Mouse (Mus musculus) hindbrain, embryonic 15.5 days (tissue): ENCODE results near the gene Tmem214. TPM values are rescaled to one million over a fixed set of nuclear protein-coding genes. Genes with fewer than 3 reads are reported as not detected.

ENCODE experiments used
- ATAC-seq: fragments of 200-750 bp; cut with Nextera tagmentation; 2 replicates; pipeline ENCODE4 v1.8.0; 2017; ENCODE audit warnings: low read depth, moderate number of reproducible peaks, moderate TSS enrichment; ENCODE audit not compliant: low FRiP score
- H3K27ac ChIP-seq: fragments of 300-500 bp; sonication (generic); replicated peaks from 2 replicates; pipeline ENCODE4 v1.5.1; 2015; ENCODE audit warnings: mild to moderate bottlenecking, inconsistent platforms
- H3K27me3 ChIP-seq: fragments of 300-500 bp; sonication (generic); 2 replicates; pipeline ENCODE4 v1.6.1; 2015; ENCODE audit warnings: control low read depth, inconsistent platforms
- H3K36me3 ChIP-seq: fragments of 300-500 bp; sonication (generic); 2 replicates; pipeline ENCODE4 v1.6.1; 2015; ENCODE audit warnings: control low read depth, inconsistent platforms
- H3K4me1 ChIP-seq: fragments of 300-500 bp; sonication (generic); replicated peaks from 2 replicates; pipeline ENCODE4 v1.6.1; 2015; ENCODE audit warnings: control low read depth, inconsistent platforms
- H3K4me2 ChIP-seq: fragments of 300-500 bp; sonication (generic); 2 replicates; pipeline ENCODE4 v1.6.1; 2015; ENCODE audit warnings: moderate library complexity, mild to moderate bottlenecking, inconsistent platforms
- H3K4me3 ChIP-seq: fragments of 300-500 bp; sonication (generic); 2 replicates; pipeline ENCODE4 v1.5.1; 2015; ENCODE audit warnings: mild to moderate bottlenecking, inconsistent platforms
- H3K9ac ChIP-seq: fragments of 300-500 bp; sonication (generic); 2 replicates; pipeline ENCODE4 v1.6.1; 2015; ENCODE audit warnings: inconsistent platforms
- H3K9me3 ChIP-seq: fragments of 300-500 bp; sonication (generic); 2 replicates; pipeline ENCODE4 v1.6.1; 2016; ENCODE audit warnings: control low read depth, inconsistent platforms
- WGBS: fragments of 180-500 bp; shearing (Covaris S2); methylation state at CpG from one replicate; pipeline ENCODE4 v1.1.7; 2015; 5-methylcytosine and 5-hydroxymethylcytosine counted together
- polyA plus RNA-seq: library from polyadenylated mRNA; unstranded; fragments of >200 nt; fragmentation: Nextera tagmentation; extraction: Ambion mirVana; gene quantifications from 2 replicates; pipeline ENCODE4 v1.2.1, GENCODE M21; 2015

The Tmem214 gene
- 65.3 and 67.7 TPM in 2 replicates for polyA plus RNA-seq

DNA sequence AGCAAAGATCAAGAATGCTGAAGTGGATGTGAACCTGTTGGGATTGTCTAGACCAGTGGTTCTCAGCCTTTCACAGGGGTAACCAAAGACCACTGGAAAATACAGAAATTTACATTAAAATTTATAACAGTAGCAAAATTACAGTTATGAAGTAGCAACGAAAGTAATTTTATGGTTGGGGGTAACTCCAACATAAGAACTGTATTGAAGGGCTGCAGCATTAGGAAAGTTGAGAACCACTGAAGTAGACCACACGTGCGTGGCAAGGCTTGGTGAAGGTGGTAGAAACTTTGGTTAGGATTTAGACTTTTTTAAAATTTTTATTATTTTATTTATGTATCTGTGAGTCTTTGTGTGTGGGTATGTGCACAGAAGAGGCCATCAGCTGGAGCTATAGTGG is at the start of gene Tmem214:
Tmem214 (plus strand) TSS at position 301 of the 400 bp plus-strand sequence.
- peaks cover 23% of the 10 kb centered on the region for H3K4me1 ChIP-seq
- peaks cover 39% of the 10 kb centered on the region for H3K36me3 ChIP-seq
- H3K4me2 ChIP-seq, result peak within 1 kb of the TSS; percentile 82
- no peaks in the 10 kb centered on the region for H3K27me3 ChIP-seq
- no peaks in the 10 kb centered on the region for H3K9me3 ChIP-seq
- no peak within 1 kb of the TSS for H3K9ac ChIP-seq
- H3K4me3 ChIP-seq, result no peak within 1 kb of the TSS
- no peak for ATAC-seq
- H3K27ac ChIP-seq, result 0 out of 2 replicates have a peak within 1 kb of the TSS, but pooled peaks have one; percentile 84
- WGBS, result 96% methylated on average over 3 of the region's 3 CpGs

DNA sequence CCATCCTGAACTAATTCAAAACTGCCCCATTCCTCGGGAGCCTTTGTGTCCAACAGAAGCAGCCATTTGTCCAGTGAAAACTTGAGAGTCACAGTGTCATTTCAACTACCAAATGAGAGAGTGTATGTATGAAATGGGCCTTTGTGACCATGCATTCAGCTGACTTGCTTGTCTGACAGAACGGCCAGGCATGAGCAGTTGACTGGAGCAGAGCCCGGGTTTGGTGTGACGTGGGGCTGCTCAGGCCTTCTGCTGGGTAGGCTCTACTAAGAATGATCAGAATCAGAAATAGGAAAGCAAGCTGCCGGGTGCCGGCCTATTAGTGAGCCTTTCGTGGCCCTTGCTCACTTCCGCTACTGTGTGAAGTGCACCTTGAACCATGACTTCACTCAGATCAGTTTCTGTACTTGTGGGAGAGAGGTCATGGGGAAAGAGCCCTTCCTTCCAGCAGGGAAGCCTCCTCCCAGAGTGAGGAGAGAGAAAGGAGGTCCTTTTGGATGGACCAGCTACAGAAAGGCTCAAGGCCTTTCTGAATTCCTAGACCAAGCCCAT is 49.0 kb upstream of the Tmem214 start:
- H3K9ac ChIP-seq, result no peak overlapping the region
- H3K27me3 ChIP-seq, result no peaks in the 10 kb centered on the region
- H3K9me3 ChIP-seq, result no peaks in the 10 kb centered on the region
- H3K4me3 ChIP-seq, result no peak overlapping the region
- 86% methylated on average over 8 of the region's 8 CpGs for WGBS
- no peak for ATAC-seq
- H3K4me2 ChIP-seq, result no peak overlapping the region
- H3K36me3 ChIP-seq, result no peaks in the 10 kb centered on the region
- no peak overlapping the region for H3K27ac ChIP-seq
- H3K4me1 ChIP-seq, result peaks cover 41% of the 10 kb centered on the region

DNA sequence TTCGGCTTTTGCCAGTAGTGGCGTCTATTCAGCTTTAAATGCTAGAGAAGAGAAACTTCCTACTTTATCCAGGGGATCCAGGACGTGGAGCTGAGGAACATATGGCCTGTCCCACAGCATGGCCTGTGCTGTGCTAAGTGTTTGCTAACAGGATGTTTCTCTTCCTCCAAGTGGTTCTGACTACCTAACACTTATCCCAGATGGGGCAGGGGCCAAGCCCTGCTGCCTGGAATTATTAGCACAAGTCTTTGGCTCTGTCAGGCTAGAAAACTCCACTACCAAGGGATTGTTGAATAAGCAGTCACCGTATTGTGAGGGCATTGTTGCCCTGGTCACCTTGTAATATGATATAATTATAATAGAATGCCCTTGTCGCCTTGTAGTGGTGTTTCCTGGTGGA is 45.1 kb upstream of the Tmem214 start:
- WGBS, result 88% methylated on average over 5 of the region's 5 CpGs
- no peak overlapping the region for H3K4me2 ChIP-seq
- H3K27me3 ChIP-seq, result no peaks in the 10 kb centered on the region
- ATAC-seq, result no peak
- no peak overlapping the region for H3K9ac ChIP-seq
- H3K4me1 ChIP-seq, result peaks cover 28% of the 10 kb centered on the region
- no peaks in the 10 kb centered on the region for H3K9me3 ChIP-seq
- H3K36me3 ChIP-seq, result no peaks in the 10 kb centered on the region
- no peak overlapping the region for H3K27ac ChIP-seq
- no peak overlapping the region for H3K4me3 ChIP-seq

DNA sequence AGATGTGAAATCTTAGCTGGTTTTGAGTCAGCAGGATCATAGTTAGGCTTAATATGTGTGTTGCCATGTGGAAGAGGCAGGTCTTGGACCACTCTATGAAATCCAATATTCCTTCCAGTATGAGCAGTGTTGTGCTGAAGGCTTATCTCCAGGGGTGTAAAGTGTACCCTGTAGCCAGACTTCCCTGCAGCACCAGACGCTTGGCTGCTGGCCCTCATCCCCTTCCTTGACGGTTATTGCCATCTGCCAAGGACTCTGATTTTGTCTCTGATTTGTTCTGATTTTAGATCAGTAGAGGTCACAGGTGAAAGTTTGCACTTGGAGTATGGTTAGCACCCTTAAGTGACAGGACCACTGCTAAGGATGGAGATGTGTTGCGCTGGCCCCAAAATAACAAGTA is 44.7 kb upstream of the Tmem214 start:
- H3K4me2 ChIP-seq, result no peak overlapping the region
- H3K9me3 ChIP-seq, result no peaks in the 10 kb centered on the region
- H3K4me3 ChIP-seq, result no peak overlapping the region
- H3K27me3 ChIP-seq, result no peaks in the 10 kb centered on the region
- 85% methylated on average over 3 of the region's 3 CpGs for WGBS
- peaks cover 28% of the 10 kb centered on the region for H3K4me1 ChIP-seq
- no peak overlapping the region for H3K27ac ChIP-seq
- no peak for ATAC-seq
- no peak overlapping the region for H3K9ac ChIP-seq
- no peaks in the 10 kb centered on the region for H3K36me3 ChIP-seq

DNA sequence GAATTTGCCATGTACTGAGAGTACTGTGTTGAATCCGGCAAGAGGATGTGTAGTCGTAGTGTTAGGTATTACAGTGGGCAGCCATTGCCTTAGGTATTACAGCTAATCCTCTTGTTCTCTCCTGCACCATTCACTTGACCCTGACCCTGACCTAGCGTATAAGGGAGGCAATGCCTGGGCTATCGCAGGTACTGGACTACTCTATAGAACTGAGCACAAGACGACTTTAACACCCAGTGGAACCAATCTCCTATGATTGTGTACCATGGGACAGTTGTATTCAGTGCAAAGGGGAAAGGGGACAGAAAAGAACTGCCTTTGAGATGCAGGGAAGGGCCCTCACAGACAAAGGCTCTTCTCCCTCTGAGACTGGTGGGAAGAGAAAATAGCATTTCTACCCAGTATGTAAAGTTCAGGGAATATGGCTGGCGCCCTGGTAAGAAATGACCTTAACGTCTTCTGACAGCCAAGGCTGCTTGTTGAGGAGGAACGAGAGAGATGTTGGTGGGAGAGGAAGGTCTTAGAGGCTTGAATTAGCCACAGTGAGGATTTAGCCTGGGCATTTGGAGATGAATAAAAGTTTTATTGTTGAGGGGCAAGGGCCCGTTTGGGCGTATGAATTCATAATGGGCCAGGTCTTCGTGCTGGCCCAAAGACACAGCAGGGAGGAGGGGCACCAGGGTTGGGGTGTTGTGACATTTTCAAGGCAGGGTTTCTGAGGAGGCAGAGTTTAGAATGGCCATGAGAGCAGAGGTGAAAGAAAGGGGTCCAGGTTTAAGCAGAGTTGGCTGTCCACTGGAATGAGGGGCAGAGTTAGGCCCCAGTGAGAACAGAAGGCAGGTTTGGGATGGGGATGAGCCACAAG is 43.5 kb upstream of the Tmem214 start:
- no peak for ATAC-seq
- 61% methylated on average over 11 of the region's 11 CpGs for WGBS

DNA sequence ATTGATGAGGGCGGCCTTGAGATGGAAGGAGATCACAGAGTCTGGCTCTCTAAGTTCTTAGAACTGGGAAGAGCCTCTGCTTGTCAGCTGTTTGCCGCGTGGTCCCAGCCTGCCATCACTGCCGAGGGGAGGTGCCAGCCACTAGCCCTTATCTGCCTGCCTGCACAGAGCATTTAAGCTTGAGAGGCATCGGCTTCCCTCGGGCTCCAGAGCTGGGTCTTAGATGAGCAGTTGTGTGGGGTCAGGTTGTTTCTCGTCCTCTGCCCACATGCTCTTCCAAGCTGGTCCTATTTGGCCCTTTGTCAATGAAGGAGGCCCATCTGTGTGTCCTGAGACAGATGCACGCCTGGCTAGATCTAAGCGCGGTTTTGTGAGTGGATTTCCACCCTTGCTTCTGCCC is 42.6 kb upstream of the Tmem214 start:
- Histone ChIP-seq H3K9me3 (no peaks in the 10 kb centered on the region), H3K4me1 (peaks cover 22% of the 10 kb centered on the region), H3K9ac (no peak overlapping the region), H3K27me3 (no peaks in the 10 kb centered on the region), H3K4me2 (no peak overlapping the region), H3K36me3 (no peaks in the 10 kb centered on the region), H3K4me3 (no peak overlapping the region), H3K27ac (no peak overlapping the region)
- 0 out of 2 replicates have a peak, but pooled peaks have one; percentile 30 for ATAC-seq
- WGBS, result 62% methylated on average over 10 of the region's 10 CpGs

More for the DNA sequence above, 43.5 kb upstream of the Tmem214 start:
- Histone ChIP-seq H3K9ac (no peak overlapping the region), H3K27me3 (no peaks in the 10 kb centered on the region), H3K27ac (no peak overlapping the region), H3K4me1 (peaks cover 22% of the 10 kb centered on the region), H3K4me3 (no peak overlapping the region), H3K9me3 (no peaks in the 10 kb centered on the region), H3K36me3 (no peaks in the 10 kb centered on the region), H3K4me2 (no peak overlapping the region)

DNA sequence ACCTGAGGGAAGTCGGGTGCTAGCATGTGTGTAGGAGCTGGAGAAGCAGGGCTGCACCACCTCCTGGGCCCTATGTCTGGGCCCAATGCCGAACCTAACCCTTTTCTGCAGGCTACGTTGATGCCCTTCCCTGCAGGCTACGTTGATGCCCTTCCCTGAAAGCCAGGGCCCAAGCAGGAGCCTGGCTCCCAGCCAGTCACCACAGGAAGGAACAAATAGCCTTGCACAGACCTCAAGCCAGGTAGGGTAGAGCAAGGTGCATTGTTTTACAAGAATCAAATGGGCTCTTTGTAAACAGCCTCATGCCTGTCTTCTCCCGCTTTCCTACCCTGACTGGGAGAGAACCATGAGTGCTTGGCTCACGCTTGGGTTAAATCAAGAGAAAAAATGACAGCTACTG is 42.0 kb upstream of the Tmem214 start:
- Histone ChIP-seq H3K36me3 (no peaks in the 10 kb centered on the region), H3K4me3 (no peak overlapping the region), H3K9me3 (no peaks in the 10 kb centered on the region), H3K4me2 (no peak overlapping the region), H3K27me3 (no peaks in the 10 kb centered on the region), H3K27ac (0 out of 2 replicates have a peak overlapping the region, but pooled peaks have one; percentile 8), H3K4me1 (peaks cover 22% of the 10 kb centered on the region), H3K9ac (no peak overlapping the region)
- WGBS, result 76% methylated on average over 6 of the region's 6 CpGs
- ATAC-seq, result no peak

DNA sequence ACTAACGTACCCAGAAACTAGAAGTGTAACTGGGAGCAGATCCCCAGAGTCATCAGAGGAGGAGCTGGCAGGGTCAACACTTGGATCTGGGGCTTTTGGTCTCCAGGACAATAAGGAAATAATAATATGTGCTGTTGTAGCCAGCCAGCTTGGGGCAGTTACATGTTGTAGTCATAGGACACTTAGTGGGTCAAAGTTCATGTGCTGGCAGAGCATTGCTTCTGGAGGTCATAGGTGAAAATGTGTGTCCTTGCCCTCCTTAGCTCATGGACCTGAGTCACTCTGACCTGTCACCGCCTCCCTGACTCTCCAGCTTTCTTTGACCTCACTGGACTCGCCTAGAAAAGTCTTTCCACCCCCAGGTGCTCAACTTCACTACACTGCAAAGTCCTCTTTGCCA is 34.4 kb upstream of the Tmem214 start:
- H3K9ac ChIP-seq, result no peak overlapping the region
- no peaks in the 10 kb centered on the region for H3K4me1 ChIP-seq
- ATAC-seq, result no peak
- no peaks in the 10 kb centered on the region for H3K9me3 ChIP-seq
- no peaks in the 10 kb centered on the region for H3K27me3 ChIP-seq
- H3K27ac ChIP-seq, result no peak overlapping the region
- WGBS, result 92% methylated on average over 3 of the region's 3 CpGs
- H3K4me3 ChIP-seq, result no peak overlapping the region
- no peak overlapping the region for H3K4me2 ChIP-seq
- peaks cover 16% of the 10 kb centered on the region for H3K36me3 ChIP-seq

DNA sequence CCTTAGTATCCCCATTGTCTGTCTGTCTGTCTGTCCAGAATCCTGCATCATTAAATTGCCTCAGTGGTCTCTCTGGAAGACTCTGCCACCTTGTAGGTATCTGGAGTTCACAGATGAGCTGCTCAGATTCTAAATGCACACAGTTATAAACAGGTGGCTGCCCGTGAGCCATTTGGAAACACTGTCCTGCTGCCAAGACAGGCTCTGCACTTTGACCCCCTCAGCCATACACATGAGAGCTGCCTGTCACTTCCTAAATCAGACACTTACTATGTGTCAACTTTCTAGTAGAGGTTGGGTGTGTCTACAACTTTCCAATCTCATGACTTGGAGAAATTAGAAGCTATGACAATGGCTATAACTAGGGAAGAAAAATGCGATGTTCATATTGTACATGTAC is 28.1 kb upstream of the Tmem214 start:
- WGBS, result 85% methylated on average over 2 of the region's 2 CpGs
- ATAC-seq, result no peak

DNA sequence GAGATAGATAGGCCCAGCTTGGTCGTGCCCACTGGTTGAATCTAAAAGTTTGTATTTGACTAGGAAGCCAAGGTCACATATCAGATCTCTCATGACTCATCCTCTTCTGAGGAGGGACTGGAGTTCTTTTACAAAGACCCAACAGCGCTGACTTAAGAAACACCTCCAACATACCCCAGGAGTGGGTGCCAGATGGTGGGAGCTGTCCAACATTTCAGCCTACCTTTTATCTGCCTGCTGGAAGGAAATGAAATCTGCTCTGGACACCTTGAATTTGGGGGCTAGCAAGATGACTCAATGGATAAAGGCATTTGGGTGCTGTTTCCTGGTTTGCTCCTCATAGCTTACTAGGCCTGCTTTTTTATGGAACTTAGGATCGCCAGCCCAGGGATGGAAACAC is 25.9 kb upstream of the Tmem214 start:
- Histone ChIP-seq H3K36me3 (peaks cover 8% of the 10 kb centered on the region), H3K4me1 (no peaks in the 10 kb centered on the region), H3K27ac (no peak overlapping the region), H3K4me2 (no peak overlapping the region), H3K27me3 (no peaks in the 10 kb centered on the region), H3K9ac (no peak overlapping the region), H3K9me3 (no peaks in the 10 kb centered on the region), H3K4me3 (no peak overlapping the region)
- 55% methylated on average over 3 of the region's 3 CpGs for WGBS
- ATAC-seq, result no peak

More for the DNA sequence above, 28.1 kb upstream of the Tmem214 start:
- Histone ChIP-seq H3K4me2 (no peak overlapping the region), H3K4me1 (no peaks in the 10 kb centered on the region), H3K9me3 (no peaks in the 10 kb centered on the region), H3K9ac (no peak overlapping the region), H3K27me3 (no peaks in the 10 kb centered on the region), H3K27ac (no peak overlapping the region), H3K4me3 (no peak overlapping the region), H3K36me3 (peaks cover 16% of the 10 kb centered on the region)

DNA sequence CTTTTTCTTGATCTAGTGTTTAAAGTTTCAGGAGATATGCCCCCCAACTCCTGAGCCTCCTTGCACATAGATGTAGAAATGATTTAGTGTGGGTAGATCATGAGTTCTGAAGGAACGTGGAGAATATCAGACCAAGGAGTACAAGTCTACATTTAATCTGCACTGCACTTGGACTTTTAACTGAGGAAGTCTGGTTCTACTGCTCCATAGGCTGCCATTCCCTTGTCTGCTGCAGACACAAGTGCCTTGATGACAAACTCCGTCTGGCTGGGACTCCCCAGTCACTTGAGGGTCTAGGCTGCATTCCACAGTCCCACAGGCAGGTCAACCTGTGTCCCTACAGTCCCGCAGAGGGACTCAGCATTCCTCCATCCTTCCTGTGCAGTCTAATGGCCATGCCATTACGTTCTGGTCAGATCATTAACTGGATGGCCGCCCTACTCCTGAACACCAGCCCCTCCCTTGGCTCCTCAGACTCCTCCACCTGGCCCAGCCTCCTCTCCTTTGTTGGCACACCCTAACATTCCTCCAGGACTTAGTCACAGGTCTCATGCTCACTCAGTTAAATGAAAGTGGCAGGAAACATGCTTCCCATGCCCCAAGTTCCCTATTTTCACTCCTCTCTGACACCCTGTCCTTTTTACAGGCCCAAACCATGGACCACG is 17.8 kb upstream of the Tmem214 start:
- Histone ChIP-seq H3K36me3 (no peaks in the 10 kb centered on the region), H3K4me1 (no peaks in the 10 kb centered on the region), H3K4me3 (no peak overlapping the region), H3K9me3 (no peaks in the 10 kb centered on the region), H3K9ac (no peak overlapping the region), H3K4me2 (no peak overlapping the region), H3K27ac (no peak overlapping the region), H3K27me3 (no peaks in the 10 kb centered on the region)
- WGBS, result 75% methylated on average over 6 of the region's 6 CpGs
- no peak for ATAC-seq

DNA sequence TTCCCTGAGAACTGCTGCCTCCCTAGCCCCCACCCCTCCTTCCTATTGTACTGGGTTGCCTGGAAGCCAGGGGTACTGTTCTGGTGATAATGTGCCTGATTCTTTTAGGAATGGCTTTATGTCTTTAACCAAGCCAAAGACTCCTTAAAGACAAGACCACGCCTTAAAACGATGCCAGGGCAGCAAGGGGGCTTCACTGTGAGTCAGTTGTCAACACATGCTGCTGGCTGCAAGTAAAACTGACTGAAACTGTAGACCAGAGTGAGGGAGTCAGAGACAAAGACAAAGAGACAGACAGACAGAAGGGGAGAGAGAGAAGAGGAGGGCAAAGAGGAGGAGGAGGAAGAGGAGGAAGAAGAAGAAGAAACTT is 17.3 kb upstream of the Tmem214 start:
- WGBS, result 62% methylated on average over 2 of the region's 2 CpGs

More for the DNA sequence above, 17.3 kb upstream of the Tmem214 start:
- H3K4me3 ChIP-seq, result no peak overlapping the region
- H3K27ac ChIP-seq, result no peak overlapping the region
- no peak overlapping the region for H3K9ac ChIP-seq
- H3K9me3 ChIP-seq, result no peaks in the 10 kb centered on the region
- no peaks in the 10 kb centered on the region for H3K4me1 ChIP-seq
- ATAC-seq, result no peak
- no peaks in the 10 kb centered on the region for H3K27me3 ChIP-seq
- no peak overlapping the region for H3K4me2 ChIP-seq
- no peaks in the 10 kb centered on the region for H3K36me3 ChIP-seq
